Mouse (Mus musculus): ENCODE data around the gene Olfr1274-ps. TPM values are rescaled to one million over a fixed set of nuclear protein-coding genes. Genes with fewer than 3 reads are reported as not detected.
"Not testable (repeated sequence)": the region's sequence is repeated elsewhere in the genome, so short reads cannot be mapped to it uniquely, and the experiment has no call there.

Gene Olfr1274-ps
- polyA plus RNA-seq (2014; fragmentation: Nextera tagmentation; extraction: Ambion mirVana): not detected in 2 replicates

DNA sequence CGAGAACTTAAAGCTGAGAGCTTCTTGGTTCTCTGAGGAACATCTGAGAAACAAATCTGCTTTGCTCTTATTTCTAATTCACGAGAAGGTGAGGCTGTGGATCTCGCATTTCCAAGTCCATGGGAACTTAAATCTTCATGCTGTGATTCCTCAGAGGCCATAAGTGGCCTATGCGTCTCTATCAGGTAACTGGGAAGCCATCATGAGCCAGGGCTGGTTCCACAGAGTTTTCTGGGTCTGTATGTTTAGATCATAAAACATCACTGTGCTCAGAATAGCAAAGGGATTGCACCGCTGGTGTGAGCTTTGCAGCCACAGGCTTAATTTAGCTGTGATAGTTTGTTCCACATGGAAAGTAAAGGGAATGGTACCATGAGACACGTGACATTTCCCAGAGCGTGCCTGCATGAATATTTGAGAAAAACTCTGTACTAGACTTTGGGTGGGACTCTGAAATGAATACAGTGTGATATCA lies at the start of gene Olfr1274-ps:
Olfr1274-ps (plus strand) TSS at position 51 of the 475 bp plus-strand sequence.
- H3K27me3 ChIP-seq (ENCODE audit: control insufficient read depth, insufficient read depth, low read length); ATAC-seq (ENCODE audit: low FRiP score, low TSS enrichment): not testable (repeated sequence)
- 85% methylated on average over 5 of the region's 7 CpGs for WGBS

GRCm38 (mm10) chr2:90351047-90351446 lies 47.4 kb upstream of the Olfr1274-ps start:
- WGBS: no CpG with 5 or more reads among the region's 6 CpGs
- H3K9me3 ChIP-seq (ENCODE audit: control insufficient read depth, low read length); ATAC-seq (ENCODE audit: low FRiP score, low TSS enrichment); H3K27ac ChIP-seq (ENCODE audit: low read depth, low read length); H3K27me3 ChIP-seq (ENCODE audit: control insufficient read depth, insufficient read depth, low read length); H3K4me3 ChIP-seq (ENCODE audit: low read length); H3K4me2 ChIP-seq (replicated peaks; ENCODE audit: low read depth, low read length); H3K4me1 ChIP-seq (ENCODE audit: control insufficient read depth, insufficient read depth, low read length); H3K9ac ChIP-seq (ENCODE audit: low read depth, low read length); H3K36me3 ChIP-seq (ENCODE audit: control insufficient read depth, insufficient read depth, low read length): not testable (repeated sequence)

More for the DNA sequence above, at the start of gene Olfr1274-ps:
- H3K9me3 ChIP-seq (ENCODE audit: control insufficient read depth, low read length); H3K4me1 ChIP-seq (ENCODE audit: control insufficient read depth, insufficient read depth, low read length); H3K4me2 ChIP-seq (replicated peaks; ENCODE audit: low read depth, low read length); H3K36me3 ChIP-seq (ENCODE audit: control insufficient read depth, insufficient read depth, low read length); H3K9ac ChIP-seq (ENCODE audit: low read depth, low read length); H3K4me3 ChIP-seq (ENCODE audit: low read length); H3K27ac ChIP-seq (ENCODE audit: low read depth, low read length): not testable (repeated sequence)

DNA sequence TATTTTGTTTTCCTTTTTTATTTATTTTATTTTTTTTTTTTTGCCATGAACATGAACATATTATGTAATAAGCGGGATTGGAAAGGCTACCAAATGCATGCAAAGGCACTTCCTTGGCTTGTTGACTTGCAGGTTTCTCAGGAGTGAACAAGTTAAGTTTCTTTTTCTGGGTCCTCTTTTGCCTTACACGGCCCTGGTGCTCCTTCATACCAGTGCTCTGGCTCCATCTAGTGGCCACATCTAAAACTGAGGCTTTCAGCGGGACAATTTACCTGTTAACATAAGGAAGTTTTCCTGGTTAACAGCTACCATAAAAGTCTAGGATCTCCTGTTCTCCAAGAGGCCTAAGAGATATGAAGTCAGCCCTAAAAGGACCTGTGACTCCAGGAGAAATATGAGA lies 46.9 kb upstream of the Olfr1274-ps start:
- not testable (repeated sequence) for H3K36me3 ChIP-seq (ENCODE audit: control insufficient read depth, insufficient read depth, low read length); H3K9me3 ChIP-seq (ENCODE audit: control insufficient read depth, low read length); H3K27me3 ChIP-seq (ENCODE audit: control insufficient read depth, insufficient read depth, low read length); H3K27ac ChIP-seq (ENCODE audit: low read depth, low read length); H3K4me3 ChIP-seq (ENCODE audit: low read length); H3K9ac ChIP-seq (ENCODE audit: low read depth, low read length); H3K4me2 ChIP-seq (replicated peaks; ENCODE audit: low read depth, low read length); H3K4me1 ChIP-seq (ENCODE audit: control insufficient read depth, insufficient read depth, low read length)
- WGBS: no CpG with 5 or more reads among the region's 3 CpGs
- ATAC-seq (ENCODE audit: low FRiP score, low TSS enrichment): peak; percentile 28; the same call in 1 of the 2 replicates

GRCm38 (mm10) chr2:90359229-90359628 lies 39.3 kb upstream of the Olfr1274-ps start:
- not testable (repeated sequence) for H3K4me1 ChIP-seq (ENCODE audit: control insufficient read depth, insufficient read depth, low read length); H3K27ac ChIP-seq (ENCODE audit: low read depth, low read length); H3K36me3 ChIP-seq (ENCODE audit: control insufficient read depth, insufficient read depth, low read length); ATAC-seq (ENCODE audit: low FRiP score, low TSS enrichment); H3K9me3 ChIP-seq (ENCODE audit: control insufficient read depth, low read length); H3K27me3 ChIP-seq (ENCODE audit: control insufficient read depth, insufficient read depth, low read length); H3K4me2 ChIP-seq (replicated peaks; ENCODE audit: low read depth, low read length); H3K4me3 ChIP-seq (ENCODE audit: low read length); H3K9ac ChIP-seq (ENCODE audit: low read depth, low read length)
- whole genome bisulfite sequencing: no CpG with 5 or more reads among the region's 5 CpGs

GRCm38 (mm10) chr2:90360199-90360598 lies 38.3 kb upstream of the Olfr1274-ps start:
- H3K9me3 ChIP-seq (ENCODE audit: control insufficient read depth, low read length); H3K4me1 ChIP-seq (ENCODE audit: control insufficient read depth, insufficient read depth, low read length); H3K4me2 ChIP-seq (replicated peaks; ENCODE audit: low read depth, low read length); H3K36me3 ChIP-seq (ENCODE audit: control insufficient read depth, insufficient read depth, low read length); H3K4me3 ChIP-seq (ENCODE audit: low read length); ATAC-seq (ENCODE audit: low FRiP score, low TSS enrichment); H3K27me3 ChIP-seq (ENCODE audit: control insufficient read depth, insufficient read depth, low read length); H3K9ac ChIP-seq (ENCODE audit: low read depth, low read length); H3K27ac ChIP-seq (ENCODE audit: low read depth, low read length): not testable (repeated sequence)
- WGBS: no CpG with 5 or more reads among the region's 4 CpGs

GRCm38 (mm10) chr2:90414110-90414821 lies 15.8 kb downstream of the Olfr1274-ps start:
- H3K4me3 ChIP-seq (ENCODE audit: low read length); H3K4me1 ChIP-seq (ENCODE audit: control insufficient read depth, insufficient read depth, low read length); H3K9me3 ChIP-seq (ENCODE audit: control insufficient read depth, low read length); H3K27ac ChIP-seq (ENCODE audit: low read depth, low read length); H3K9ac ChIP-seq (ENCODE audit: low read depth, low read length); ATAC-seq (ENCODE audit: low FRiP score, low TSS enrichment); H3K27me3 ChIP-seq (ENCODE audit: control insufficient read depth, insufficient read depth, low read length); H3K4me2 ChIP-seq (replicated peaks; ENCODE audit: low read depth, low read length); H3K36me3 ChIP-seq (ENCODE audit: control insufficient read depth, insufficient read depth, low read length): not testable (repeated sequence)
- 81% methylated on average over 4 of the region's 4 CpGs for WGBS

- H3K9me3 ChIP-seq (ENCODE audit: control insufficient read depth, low read length); H3K9ac ChIP-seq (ENCODE audit: low read depth, low read length); H3K36me3 ChIP-seq (ENCODE audit: control insufficient read depth, insufficient read depth, low read length); H3K27ac ChIP-seq (ENCODE audit: low read depth, low read length); H3K4me2 ChIP-seq (replicated peaks; ENCODE audit: low read depth, low read length); ATAC-seq (ENCODE audit: low FRiP score, low TSS enrichment); H3K27me3 ChIP-seq (ENCODE audit: control insufficient read depth, insufficient read depth, low read length); H3K4me3 ChIP-seq (ENCODE audit: low read length); H3K4me1 ChIP-seq (ENCODE audit: control insufficient read depth, insufficient read depth, low read length): not testable (repeated sequence)
- WGBS: 91% methylated on average over 6 of the region's 6 CpGs
Measured at GRCm38 (mm10) chr2:90422282-90422681, 23.8 kb downstream of the Olfr1274-ps start.

- H3K4me1 ChIP-seq (ENCODE audit: control insufficient read depth, insufficient read depth, low read length); H3K36me3 ChIP-seq (ENCODE audit: control insufficient read depth, insufficient read depth, low read length); H3K27me3 ChIP-seq (ENCODE audit: control insufficient read depth, insufficient read depth, low read length); ATAC-seq (ENCODE audit: low FRiP score, low TSS enrichment); H3K9me3 ChIP-seq (ENCODE audit: control insufficient read depth, low read length); H3K9ac ChIP-seq (ENCODE audit: low read depth, low read length); H3K4me3 ChIP-seq (ENCODE audit: low read length); H3K4me2 ChIP-seq (replicated peaks; ENCODE audit: low read depth, low read length); H3K27ac ChIP-seq (ENCODE audit: low read depth, low read length): not testable (repeated sequence)
- no CpG with 5 or more reads among the region's 4 CpGs for WGBS
Measured at GRCm38 (mm10) chr2:90424937-90425336, 26.5 kb downstream of the Olfr1274-ps start.

- not testable (repeated sequence) for H3K4me2 ChIP-seq (replicated peaks; ENCODE audit: low read depth, low read length); H3K27ac ChIP-seq (ENCODE audit: low read depth, low read length); H3K27me3 ChIP-seq (ENCODE audit: control insufficient read depth, insufficient read depth, low read length); H3K36me3 ChIP-seq (ENCODE audit: control insufficient read depth, insufficient read depth, low read length); H3K4me3 ChIP-seq (ENCODE audit: low read length); H3K9ac ChIP-seq (ENCODE audit: low read depth, low read length); H3K4me1 ChIP-seq (ENCODE audit: control insufficient read depth, insufficient read depth, low read length); H3K9me3 ChIP-seq (ENCODE audit: control insufficient read depth, low read length); ATAC-seq (ENCODE audit: low FRiP score, low TSS enrichment)
- WGBS: no CpG with 5 or more reads among the region's 11 CpGs
Measured at GRCm38 (mm10) chr2:90428988-90429717, 30.7 kb downstream of the Olfr1274-ps start.

Data from kidney, embryonic 14.5 days (tissue).